Mouse (Mus musculus) heart, postnatal 0 days (tissue): Measurements from ENCODE around the gene 9130023H24Rik. TPM values are rescaled to one million over a fixed set of nuclear protein-coding genes. Genes with fewer than 3 reads are reported as not detected.

Source experiments
- ATAC-seq: fragments of 200-750 bp; cut with Nextera tagmentation; 2 replicates; pipeline ENCODE4 v1.8.0; 2017; ENCODE audit warnings: low read depth, moderate number of reproducible peaks, moderate library complexity; ENCODE audit not compliant: insufficient read depth
- DNase-seq: peaks from one replicate; pipeline ENCODE4 v3.0.0-alpha.2; 2016; ENCODE audit warnings: low spot score
- H3K27ac ChIP-seq: fragments of 300-500 bp; sonication (generic); 2 replicates; pipeline ENCODE4 v1.5.1; 2014; ENCODE audit warnings: low read depth, mild to moderate bottlenecking
- H3K27me3 ChIP-seq: fragments of 300-500 bp; sonication (generic); 2 replicates; pipeline ENCODE4 v1.6.1; 2014; ENCODE audit warnings: low read length, mixed read lengths; ENCODE audit not compliant: control insufficient read depth, insufficient read depth
- H3K36me3 ChIP-seq: fragments of 300-500 bp; sonication (generic); replicated peaks from 2 replicates; pipeline ENCODE4 v1.6.1; 2014; ENCODE audit warnings: low read length, mixed read lengths; ENCODE audit not compliant: control insufficient read depth, insufficient read depth
- H3K4me1 ChIP-seq: fragments of 300-500 bp; sonication (generic); 2 replicates; pipeline ENCODE4 v1.6.1; 2014; ENCODE audit warnings: antibody characterized with exemption; ENCODE audit not compliant: control insufficient read depth, insufficient read depth
- H3K4me2 ChIP-seq: fragments of 300-500 bp; sonication (generic); 2 replicates; pipeline ENCODE4 v1.6.1; 2014; ENCODE audit warnings: low read depth, mild to moderate bottlenecking, low read length, moderate library complexity
- H3K4me3 ChIP-seq: fragments of 300-500 bp; sonication (generic); 2 replicates; pipeline ENCODE4 v1.5.1; 2014; ENCODE audit warnings: low read depth, low read length
- H3K9ac ChIP-seq: fragments of 300-500 bp; sonication (generic); replicated peaks from 2 replicates; pipeline ENCODE4 v1.6.1; 2014; ENCODE audit warnings: low read depth, low read length, mixed read lengths
- H3K9me3 ChIP-seq: fragments of 300-500 bp; sonication (generic); replicated peaks from 2 replicates; pipeline ENCODE4 v1.6.1; 2016; ENCODE audit warnings: low read length; ENCODE audit not compliant: control insufficient read depth
- CTCF ChIP-seq: IDR thresholded peaks from 2 replicates; pipeline ENCODE4 v1.5.1; 2016; ENCODE audit warnings: antibody characterized with exemption, control low read depth, low read depth
- EP300 ChIP-seq: IDR thresholded peaks from 2 replicates; pipeline ENCODE4 v1.6.1; 2016; ENCODE audit warnings: antibody characterized with exemption, low read depth
- WGBS: fragments of 180-500 bp; shearing (Covaris S2); extraction: QIAGEN DNeasy Blood & Tissue Kit; methylation state at CpG from one replicate; pipeline ENCODE4 v1.1.7; 2014; 5-methylcytosine and 5-hydroxymethylcytosine counted together
- polyA plus RNA-seq: library from polyadenylated mRNA; unstranded; fragments of >200 nt; fragmentation: Nextera tagmentation; extraction: Ambion mirVana; gene quantifications from 2 replicates; pipeline ENCODE4 v1.2.1, GENCODE M21; 2015
- total RNA-seq: library from RNA; depleted of rRNA; stranded (reverse); fragments of >200 nt; gene quantifications from 2 replicates; pipeline ENCODE4 v1.2.3, GENCODE M21; 2014; ENCODE audit warnings: low replicate concordance

9130023H24Rik gene
- total and polyA plus RNA-seq, 2 experiments from 2014 or later = 3.9 to 5.1 TPM

- Histone ChIP-seq H3K27ac (peak overlapping the region; percentile 99), H3K4me2 (peak overlapping the region; percentile 86), H3K36me3 (peaks cover 35% of the 10 kb centered on the region), H3K4me3 (peak overlapping the region; percentile 76), H3K9me3 (no peaks in the 10 kb centered on the region), H3K27me3 (no peaks in the 10 kb centered on the region), H3K9ac (peak overlapping the region; percentile 79), H3K4me1 (no peaks in the 10 kb centered on the region; the same call in 1 of the 2 replicates)
- TF ChIP-seq CTCF (no peak), EP300 (no peak)
- no peak for DNase-seq
- WGBS = 0% methylated on average over 25 of the region's 25 CpGs
- no peak for ATAC-seq
Measured at GRCm38 (mm10) chr7:128237593-128237926, 271 bp downstream of the 9130023H24Rik start.

GRCm38 (mm10) chr7:128236856-128237592 lies 807 bp downstream of the 9130023H24Rik start, which contains the start of gene Armc5:
Gene Armc5 (plus strand): TSS chr7:128237342.
- TF ChIP-seq EP300 (no peak), CTCF (peak; percentile 67)

GRCm38 (mm10) chr7:128236426-128236825 lies 1.4 kb downstream of the 9130023H24Rik start:
- no peaks in the 10 kb centered on the region; the same call in 1 of the 2 replicates for H3K4me1 ChIP-seq
- WGBS = 91% methylated on average over 13 of the region's 13 CpGs
- ATAC-seq (no peak), DNase-seq (no peak)
- peak overlapping the region; percentile 79; the same call in 1 of the 2 replicates for H3K9ac ChIP-seq
- H3K4me3 ChIP-seq = no peak overlapping the region
- H3K27me3 ChIP-seq = no peaks in the 10 kb centered on the region
- no peak overlapping the region for H3K27ac ChIP-seq
- H3K36me3 ChIP-seq = peaks cover 24% of the 10 kb centered on the region
- no peak for TF ChIP-seq EP300
- no peak overlapping the region for H3K4me2 ChIP-seq
- H3K9me3 ChIP-seq = no peaks in the 10 kb centered on the region

More at GRCm38 (mm10) chr7:128236856-128237592, 807 bp downstream of the 9130023H24Rik start, which contains the start of gene Armc5:
- Histone ChIP-seq H3K27me3 (no peaks in the 10 kb centered on the region), H3K27ac (peak within 1 kb of the TSS; percentile 99), H3K9me3 (no peaks in the 10 kb centered on the region), H3K4me3 (peak within 1 kb of the TSS; percentile 76), H3K9ac (peak within 1 kb of the TSS; percentile 79), H3K4me1 (no peaks in the 10 kb centered on the region; the same call in 1 of the 2 replicates), H3K4me2 (peak within 1 kb of the TSS; percentile 86), H3K36me3 (peaks cover 30% of the 10 kb centered on the region)
- ATAC-seq (peak; percentile 37), DNase-seq (peak; percentile 84)
- 26% methylated on average over 37 of the region's 37 CpGs for WGBS

- H3K4me2 ChIP-seq = no peak overlapping the region
- no peak for DNase-seq
- no peak overlapping the region for H3K27ac ChIP-seq
- no peaks in the 10 kb centered on the region for H3K9me3 ChIP-seq
- no peak overlapping the region for H3K9ac ChIP-seq
- TF ChIP-seq EP300 (no peak), CTCF (no peak)
- no peaks in the 10 kb centered on the region for H3K27me3 ChIP-seq
- no peaks in the 10 kb centered on the region; the same call in 1 of the 2 replicates for H3K4me1 ChIP-seq
- peaks cover 15% of the 10 kb centered on the region for H3K36me3 ChIP-seq
- no peak overlapping the region for H3K4me3 ChIP-seq
- WGBS = 64% methylated on average over 1 of the region's 1 CpGs
- ATAC-seq = no peak
Measured at GRCm38 (mm10) chr7:128235481-128235880, 2.4 kb downstream of the 9130023H24Rik start.

- H3K9ac ChIP-seq = no peak overlapping the region
- no peaks in the 10 kb centered on the region for H3K9me3 ChIP-seq
- no peaks in the 10 kb centered on the region; the same call in 1 of the 2 replicates for H3K4me1 ChIP-seq
- TF ChIP-seq CTCF = no peak
- no peak for TF ChIP-seq EP300
- H3K36me3 ChIP-seq = peaks cover 8% of the 10 kb centered on the region
- WGBS = 75% methylated on average over 2 of the region's 2 CpGs
- H3K4me2 ChIP-seq = no peak overlapping the region
- no peaks in the 10 kb centered on the region for H3K27me3 ChIP-seq
- ATAC-seq (no peak), DNase-seq (no peak)
- H3K27ac ChIP-seq = no peak overlapping the region
- no peak overlapping the region for H3K4me3 ChIP-seq
Measured at GRCm38 (mm10) chr7:128234796-128235195, 3.0 kb downstream of the 9130023H24Rik start.

GRCm38 (mm10) chr7:128231741-128232140 lies 6.1 kb downstream of the 9130023H24Rik start:
- H3K9me3 ChIP-seq = no peaks in the 10 kb centered on the region
- no peak for DNase-seq
- H3K4me2 ChIP-seq = no peak overlapping the region
- ATAC-seq = peak; percentile 8; the same call in 1 of the 2 replicates
- H3K36me3 ChIP-seq = peaks cover 5% of the 10 kb centered on the region; the same call in 1 of the 2 replicates
- no peak overlapping the region for H3K27ac ChIP-seq
- H3K4me3 ChIP-seq = no peak overlapping the region
- no peaks in the 10 kb centered on the region for H3K27me3 ChIP-seq
- TF ChIP-seq CTCF (no peak), EP300 (no peak)
- H3K9ac ChIP-seq = no peak overlapping the region
- 40% methylated on average over 8 of the region's 8 CpGs for WGBS
- H3K4me1 ChIP-seq = no peaks in the 10 kb centered on the region
